Mouse (Mus musculus): ENCODE data around the gene Plbd1. TPM values are rescaled to one million over a fixed set of nuclear protein-coding genes. Genes with fewer than 3 reads are reported as not detected.

Plbd1 gene
- polyA plus RNA-seq, 1 experiment from 2014 or later: 31.3 TPM

DNA sequence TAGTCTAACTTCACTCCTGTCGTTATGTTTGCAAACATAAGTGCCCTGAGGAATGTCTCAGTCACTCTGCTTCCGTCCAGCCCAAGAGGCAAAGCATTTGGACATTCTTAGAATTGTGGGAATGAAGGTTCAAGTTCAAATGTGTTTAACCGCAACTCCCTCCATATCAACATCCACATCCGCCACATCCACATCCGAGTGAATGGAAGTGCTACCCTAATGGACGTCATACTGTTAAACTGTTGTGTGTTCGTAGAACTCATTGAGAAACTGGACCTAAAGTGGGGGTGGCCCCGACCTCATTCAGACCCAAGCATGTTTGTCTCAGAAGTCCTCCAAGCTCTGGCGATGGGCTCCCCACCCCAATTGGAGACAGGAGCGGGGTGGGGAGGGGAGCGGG lies 5.9 kb downstream of the Plbd1 start:
- ATAC-seq (peak; percentile 17; the same call in 1 of the 2 replicates), DNase-seq (no peak)
- Histone ChIP-seq H3K27me3 (ENCODE audit: insufficient read depth, low read length) (no peaks in the 10 kb centered on the region; the same call in 1 of the 2 replicates), H3K27ac (ENCODE audit: low read depth) (0 out of 2 replicates have a peak overlapping the region, but pooled peaks have one; percentile 5), H3K9ac (replicated peaks) (no peak overlapping the region), H3K4me1 (ENCODE audit: insufficient read depth) (peaks cover 12% of the 10 kb centered on the region; the same call in 1 of the 2 replicates), H3K4me3 (ENCODE audit: low read depth, low read length) (no peak overlapping the region), H3K36me3 (replicated peaks; ENCODE audit: insufficient read depth, low read length) (no peaks in the 10 kb centered on the region), H3K4me2 (ENCODE audit: low read depth, low read length) (0 out of 2 replicates have a peak overlapping the region, but pooled peaks have one; percentile 18), H3K9me3 (ENCODE audit: low read length) (no peaks in the 10 kb centered on the region)
- TF ChIP-seq CTCF (IDR thresholded peaks at IDR 0.05; ENCODE audit: low read depth) (no peak), EP300 (IDR thresholded peaks at IDR 0.05; ENCODE audit: low read depth) (no peak)
- 68% methylated on average over 11 of the region's 11 CpGs for WGBS (ENCODE audit: insufficient replicate concordance)

DNA sequence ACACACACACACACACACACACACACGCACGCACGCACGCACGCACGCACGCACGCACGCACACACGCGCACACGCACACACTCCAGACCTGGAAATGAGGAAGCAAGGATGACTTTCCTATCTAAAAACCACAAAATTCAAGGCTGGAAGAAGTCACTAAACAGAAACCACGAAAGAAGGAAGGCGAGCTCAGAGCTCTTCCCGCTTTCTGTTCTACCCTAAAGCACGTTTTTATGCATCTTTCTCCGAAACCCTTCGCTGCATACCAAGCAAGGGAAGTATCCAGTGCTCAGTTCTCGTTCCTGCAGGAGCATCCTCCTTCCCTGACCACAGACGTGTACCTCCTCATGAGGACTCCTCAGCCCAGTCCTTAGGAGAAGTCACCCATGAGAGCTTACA lies 7.3 kb downstream of the Plbd1 start:
- peaks cover 12% of the 10 kb centered on the region; the same call in 1 of the 2 replicates for H3K4me1 ChIP-seq (ENCODE audit: insufficient read depth)
- 74% methylated on average over 20 of the region's 20 CpGs for WGBS (ENCODE audit: insufficient replicate concordance)

DNA sequence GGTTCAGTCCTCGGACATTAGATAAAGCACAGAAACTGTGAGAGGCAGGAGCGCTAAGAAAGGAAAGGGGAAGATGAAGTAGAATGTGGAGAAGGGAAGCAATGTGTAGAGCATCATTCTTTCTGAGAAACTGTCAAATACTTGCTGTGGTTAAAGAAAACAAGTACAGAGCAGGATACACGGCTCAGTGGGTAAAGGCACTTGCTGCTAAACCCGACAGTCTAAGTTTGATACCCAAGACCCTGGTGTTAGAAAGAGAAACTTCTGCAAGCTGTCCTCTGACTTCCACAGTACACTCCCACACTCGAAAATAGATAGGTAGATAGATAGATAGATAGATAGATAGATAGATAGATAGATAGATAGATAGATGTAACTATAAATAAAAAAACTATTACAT lies 8.4 kb downstream of the Plbd1 start:
- no peak overlapping the region for H3K4me3 ChIP-seq (ENCODE audit: low read depth, low read length)
- TF ChIP-seq CTCF (IDR thresholded peaks at IDR 0.05; ENCODE audit: low read depth): no peak
- no peak for TF ChIP-seq EP300 (IDR thresholded peaks at IDR 0.05; ENCODE audit: low read depth)
- WGBS (ENCODE audit: insufficient replicate concordance): 33% methylated on average over 5 of the region's 5 CpGs
- no peak for ATAC-seq
- H3K4me1 ChIP-seq (ENCODE audit: insufficient read depth): peaks cover 12% of the 10 kb centered on the region; the same call in 1 of the 2 replicates
- no peaks in the 10 kb centered on the region for H3K9me3 ChIP-seq (ENCODE audit: low read length)
- no peak overlapping the region for H3K4me2 ChIP-seq (ENCODE audit: low read depth, low read length)
- H3K27ac ChIP-seq (ENCODE audit: low read depth): no peak overlapping the region
- DNase-seq: no peak
- H3K27me3 ChIP-seq (ENCODE audit: insufficient read depth, low read length): no peaks in the 10 kb centered on the region
- no peaks in the 10 kb centered on the region for H3K36me3 ChIP-seq (replicated peaks; ENCODE audit: insufficient read depth, low read length)
- H3K9ac ChIP-seq (replicated peaks): no peak overlapping the region

More for the DNA sequence above, 7.3 kb downstream of the Plbd1 start:
- no peak for TF ChIP-seq CTCF (IDR thresholded peaks at IDR 0.05; ENCODE audit: low read depth)
- no peak for TF ChIP-seq EP300 (IDR thresholded peaks at IDR 0.05; ENCODE audit: low read depth)
- DNase-seq (no peak), ATAC-seq (no peak)
- H3K9me3 ChIP-seq (ENCODE audit: low read length): no peaks in the 10 kb centered on the region
- no peaks in the 10 kb centered on the region for H3K36me3 ChIP-seq (replicated peaks; ENCODE audit: insufficient read depth, low read length)
- 0 out of 2 replicates have a peak overlapping the region, but pooled peaks have one; percentile 11 for H3K27ac ChIP-seq (ENCODE audit: low read depth)
- no peaks in the 10 kb centered on the region for H3K27me3 ChIP-seq (ENCODE audit: insufficient read depth, low read length)
- no peak overlapping the region for H3K9ac ChIP-seq (replicated peaks)
- H3K4me2 ChIP-seq (ENCODE audit: low read depth, low read length): no peak overlapping the region
- H3K4me3 ChIP-seq (ENCODE audit: low read depth, low read length): no peak overlapping the region

DNA sequence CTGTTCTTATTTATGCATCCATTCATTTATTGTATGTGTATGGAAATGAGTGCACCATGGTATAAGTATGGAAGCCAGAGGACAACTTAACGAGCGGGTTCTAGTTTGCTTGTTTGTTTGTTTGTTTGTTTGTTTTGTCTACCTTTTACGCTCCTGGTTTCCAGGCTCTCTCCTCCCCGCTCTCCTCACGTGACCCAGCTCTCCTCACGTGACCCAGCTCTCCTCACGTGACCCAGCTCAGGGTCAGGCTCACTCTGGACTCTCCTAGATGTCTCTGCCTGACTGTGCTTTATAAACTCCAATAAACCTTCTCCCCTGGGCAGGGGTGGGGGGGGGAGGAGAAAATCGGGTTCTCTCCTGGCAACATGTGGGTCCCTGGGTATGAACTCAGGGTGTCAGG lies 11.1 kb downstream of the Plbd1 start:
- Histone ChIP-seq H3K27me3 (ENCODE audit: insufficient read depth, low read length) (no peaks in the 10 kb centered on the region), H3K36me3 (replicated peaks; ENCODE audit: insufficient read depth, low read length) (no peaks in the 10 kb centered on the region), H3K4me1 (ENCODE audit: insufficient read depth) (peaks cover 9% of the 10 kb centered on the region; the same call in 1 of the 2 replicates), H3K4me2 (ENCODE audit: low read depth, low read length) (no peak overlapping the region), H3K9ac (replicated peaks) (no peak overlapping the region), H3K4me3 (ENCODE audit: low read depth, low read length) (no peak overlapping the region), H3K27ac (ENCODE audit: low read depth) (no peak overlapping the region), H3K9me3 (ENCODE audit: low read length) (no peaks in the 10 kb centered on the region)
- no peak for DNase-seq
- ATAC-seq: no peak
- WGBS (ENCODE audit: insufficient replicate concordance): 84% methylated on average over 8 of the region's 8 CpGs
- TF ChIP-seq CTCF (IDR thresholded peaks at IDR 0.05; ENCODE audit: low read depth) (no peak), EP300 (IDR thresholded peaks at IDR 0.05; ENCODE audit: low read depth) (no peak)

DNA sequence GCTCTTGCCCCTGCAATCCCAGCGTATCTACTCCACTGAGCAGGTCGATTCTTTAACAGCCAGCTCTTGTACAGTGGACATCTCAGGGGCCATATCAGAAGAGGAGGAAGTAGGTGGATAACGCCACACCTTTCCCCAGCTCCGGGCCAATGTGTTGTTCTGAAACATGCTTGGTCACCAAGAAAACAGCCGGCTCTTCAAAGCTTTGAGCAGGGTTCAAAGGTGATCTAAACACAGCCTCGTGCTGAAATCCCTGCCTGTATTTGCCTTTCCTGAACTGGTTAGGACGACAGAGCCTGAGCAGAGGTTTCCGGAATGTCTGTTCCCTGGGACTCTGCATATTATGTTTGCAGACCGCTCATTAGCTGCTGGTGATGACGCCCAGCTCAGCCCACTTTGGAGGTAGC lies 14.3 kb downstream of the Plbd1 start:
- H3K4me1 ChIP-seq (ENCODE audit: insufficient read depth): no peaks in the 10 kb centered on the region; the same call in 1 of the 2 replicates
- WGBS (ENCODE audit: insufficient replicate concordance): 50% methylated on average over 10 of the region's 10 CpGs
- DNase-seq (peak; percentile 62), ATAC-seq (peak; percentile 97)
- no peaks in the 10 kb centered on the region for H3K36me3 ChIP-seq (replicated peaks; ENCODE audit: insufficient read depth, low read length)
- no peak overlapping the region for H3K9ac ChIP-seq (replicated peaks)
- H3K27me3 ChIP-seq (ENCODE audit: insufficient read depth, low read length): no peaks in the 10 kb centered on the region
- 0 out of 2 replicates have a peak, but pooled peaks cover 4% of the 10 kb centered on the region for H3K9me3 ChIP-seq (ENCODE audit: low read length)
- H3K4me3 ChIP-seq (ENCODE audit: low read depth, low read length): no peak overlapping the region
- no peak overlapping the region for H3K4me2 ChIP-seq (ENCODE audit: low read depth, low read length)
- TF ChIP-seq EP300 (IDR thresholded peaks at IDR 0.05; ENCODE audit: low read depth) (peak; percentile 59), CTCF (IDR thresholded peaks at IDR 0.05; ENCODE audit: low read depth) (no peak)
- peak overlapping the region; percentile 88 for H3K27ac ChIP-seq (ENCODE audit: low read depth)

DNA sequence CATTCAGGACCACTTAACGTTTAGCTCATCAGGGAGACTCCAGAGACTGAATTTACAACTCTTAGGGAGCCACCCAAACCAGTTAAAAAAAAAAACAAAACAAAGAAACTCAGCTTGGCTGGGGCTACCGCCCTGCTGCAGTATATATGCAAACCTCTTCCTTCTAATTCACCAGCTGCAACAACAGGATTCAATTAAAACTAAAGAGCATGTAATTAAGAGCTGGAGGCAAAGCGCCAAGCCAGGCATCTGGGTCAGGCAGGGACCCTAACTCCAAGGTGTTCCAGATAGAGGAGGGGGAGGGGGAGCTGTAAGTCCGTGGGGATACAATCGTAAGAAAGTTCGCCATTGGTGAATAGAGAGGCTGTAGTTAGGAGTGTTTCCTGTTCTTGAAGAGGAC lies 15.5 kb downstream of the Plbd1 start:
- Histone ChIP-seq H3K4me2 (ENCODE audit: low read depth, low read length) (no peak overlapping the region), H3K4me1 (ENCODE audit: insufficient read depth) (no peaks in the 10 kb centered on the region; the same call in 1 of the 2 replicates), H3K36me3 (replicated peaks; ENCODE audit: insufficient read depth, low read length) (no peaks in the 10 kb centered on the region), H3K27me3 (ENCODE audit: insufficient read depth, low read length) (no peaks in the 10 kb centered on the region), H3K27ac (ENCODE audit: low read depth) (peak overlapping the region; percentile 88), H3K9ac (replicated peaks) (no peak overlapping the region), H3K9me3 (ENCODE audit: low read length) (0 out of 2 replicates have a peak, but pooled peaks cover 4% of the 10 kb centered on the region), H3K4me3 (ENCODE audit: low read depth, low read length) (no peak overlapping the region)
- no peak for TF ChIP-seq CTCF (IDR thresholded peaks at IDR 0.05; ENCODE audit: low read depth)
- TF ChIP-seq EP300 (IDR thresholded peaks at IDR 0.05; ENCODE audit: low read depth): no peak
- 69% methylated on average over 6 of the region's 6 CpGs for WGBS (ENCODE audit: insufficient replicate concordance)
- DNase-seq: no peak
- no peak for ATAC-seq

Measured in liver, postnatal 0 days (tissue).